Mouse (Mus musculus): ENCODE data around the gene Mndal. TPM values are rescaled to one million over a fixed set of nuclear protein-coding genes. Genes with fewer than 3 reads are reported as not detected.
"Not testable (repeated sequence)": the region's sequence is repeated elsewhere in the genome, so short reads cannot be mapped to it uniquely, and the experiment has no call there.

The Mndal gene
- polyA plus RNA-seq (2012; rRNA removed): 12.3 and 14.5 TPM in 2 replicates

GRCm38 (mm10) chr1:173941924-173942779, at the start of gene Mndal, which contains the start of gene Ifi203:
Gene Mndal (minus strand): TSS chr1:173942491.
Gene Ifi203 (minus strand): TSS chr1:173942672.
- not testable (repeated sequence) for H3K4me1 ChIP-seq (replicated peaks; ENCODE audit: control insufficient read depth, insufficient read depth, low read length); H3K27me3 ChIP-seq (ENCODE audit: control insufficient read depth, insufficient read depth, low read length); DNase-seq; H3K36me3 ChIP-seq (ENCODE audit: control insufficient read depth, insufficient read depth, low read length)
- Histone ChIP-seq H3K4me3 (ENCODE audit: control insufficient read depth, insufficient read depth, low read length) (peak within 1 kb of the TSS; percentile 18), H3K27ac (ENCODE audit: control insufficient read depth, insufficient read depth, low read length) (peak within 1 kb of the TSS; percentile 80)
- WGBS: 2% methylated on average over 3 of the region's 3 CpGs

DNA sequence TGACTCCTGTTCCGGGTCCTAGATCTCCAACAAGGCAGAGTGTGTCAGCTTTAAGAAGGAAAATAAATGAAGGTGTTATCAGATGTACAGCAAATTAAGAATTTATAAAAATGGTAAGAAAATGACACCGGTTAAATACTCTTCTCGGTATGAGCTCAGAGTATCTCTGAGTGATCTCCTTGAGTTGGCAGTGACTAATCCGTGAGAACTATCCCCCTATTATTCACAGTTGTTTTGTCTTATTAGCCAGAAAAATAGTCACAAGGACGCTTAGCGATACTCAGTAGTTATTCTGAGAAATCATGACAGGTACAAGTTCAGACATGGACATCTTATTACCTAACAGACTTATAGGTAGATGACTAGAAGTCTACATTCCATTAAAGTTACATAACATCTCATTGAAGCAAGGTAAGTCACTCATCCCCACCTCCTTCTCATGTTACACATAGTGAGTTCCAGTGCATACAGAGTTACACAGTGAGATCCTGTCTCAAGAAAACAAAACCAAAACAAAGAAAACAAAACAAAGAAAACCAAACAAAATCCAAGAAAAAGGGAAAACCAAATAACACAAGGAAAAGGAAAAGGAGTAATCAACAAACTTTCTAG, 40.5 kb upstream of the Mndal start, which contains the start of gene Ifi202b:
Ifi202b (minus strand) TSS at position 51 of the 612 bp plus-strand sequence.
- H3K4me3 ChIP-seq (ENCODE audit: control insufficient read depth, insufficient read depth, low read length); DNase-seq; H3K4me1 ChIP-seq (replicated peaks; ENCODE audit: control insufficient read depth, insufficient read depth, low read length); H3K27me3 ChIP-seq (ENCODE audit: control insufficient read depth, insufficient read depth, low read length); H3K27ac ChIP-seq (ENCODE audit: control insufficient read depth, insufficient read depth, low read length); H3K36me3 ChIP-seq (ENCODE audit: control insufficient read depth, insufficient read depth, low read length): not testable (repeated sequence)
- WGBS: 95% methylated on average over 6 of the region's 6 CpGs

- not testable (repeated sequence) for H3K4me3 ChIP-seq (ENCODE audit: control insufficient read depth, insufficient read depth, low read length); H3K27ac ChIP-seq (ENCODE audit: control insufficient read depth, insufficient read depth, low read length); H3K27me3 ChIP-seq (ENCODE audit: control insufficient read depth, insufficient read depth, low read length); H3K36me3 ChIP-seq (ENCODE audit: control insufficient read depth, insufficient read depth, low read length); H3K4me1 ChIP-seq (replicated peaks; ENCODE audit: control insufficient read depth, insufficient read depth, low read length); DNase-seq
- WGBS: 93% methylated on average over 3 of the region's 3 CpGs
Measured at GRCm38 (mm10) chr1:173981038-173981437, 38.7 kb upstream of the Mndal start.

GRCm38 (mm10) chr1:173977622-173978021, 35.3 kb upstream of the Mndal start:
- Histone ChIP-seq H3K27me3 (ENCODE audit: control insufficient read depth, insufficient read depth, low read length) (no peaks in the 10 kb centered on the region), H3K4me3 (ENCODE audit: control insufficient read depth, insufficient read depth, low read length) (no peak overlapping the region), H3K27ac (ENCODE audit: control insufficient read depth, insufficient read depth, low read length) (no peak overlapping the region), H3K4me1 (replicated peaks; ENCODE audit: control insufficient read depth, insufficient read depth, low read length) (no peaks in the 10 kb centered on the region), H3K36me3 (ENCODE audit: control insufficient read depth, insufficient read depth, low read length) (no peaks in the 10 kb centered on the region)
- DNase-seq: no peak
- no peak for TF ChIP-seq CTCF (IDR thresholded peaks at IDR 0.05; ENCODE audit: borderline replicate concordance, control insufficient read depth, extremely low read depth, insufficient read depth, low read length, poor library complexity)
- no peak for TF ChIP-seq POLR2A (IDR thresholded peaks at IDR 0.05; ENCODE audit: control insufficient read depth, extremely low read depth, insufficient read depth, low read length, poor library complexity)

DNA sequence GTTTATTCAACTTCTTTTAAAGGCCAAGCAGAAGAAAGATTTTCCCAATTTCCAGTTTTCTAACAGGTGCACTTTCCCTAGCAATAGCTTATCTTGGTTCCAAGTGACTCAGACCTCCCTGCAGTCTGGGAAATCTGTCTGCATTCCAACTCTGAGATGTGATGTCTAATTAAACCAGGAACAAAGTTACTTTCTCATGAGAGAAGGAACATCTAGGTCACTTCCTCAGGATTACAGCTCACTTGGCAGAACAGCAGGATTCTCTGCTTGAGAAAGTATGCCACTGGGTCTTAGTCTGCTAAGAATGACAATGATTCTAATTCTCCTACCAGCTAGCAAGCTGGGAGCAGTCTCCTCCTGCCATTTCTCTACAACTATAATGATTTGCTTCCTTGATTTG, 30.8 kb upstream of the Mndal start:
- DNase-seq: no peak
- TF ChIP-seq POLR2A (IDR thresholded peaks at IDR 0.05; ENCODE audit: control insufficient read depth, extremely low read depth, insufficient read depth, low read length, poor library complexity) (no peak), CTCF (IDR thresholded peaks at IDR 0.05; ENCODE audit: borderline replicate concordance, control insufficient read depth, extremely low read depth, insufficient read depth, low read length, poor library complexity) (no peak)

GRCm38 (mm10) chr1:173961491-173961890, 19.2 kb upstream of the Mndal start:
- H3K27me3 ChIP-seq (ENCODE audit: control insufficient read depth, insufficient read depth, low read length); H3K4me1 ChIP-seq (replicated peaks; ENCODE audit: control insufficient read depth, insufficient read depth, low read length); DNase-seq; H3K36me3 ChIP-seq (ENCODE audit: control insufficient read depth, insufficient read depth, low read length); H3K27ac ChIP-seq (ENCODE audit: control insufficient read depth, insufficient read depth, low read length); H3K4me3 ChIP-seq (ENCODE audit: control insufficient read depth, insufficient read depth, low read length): not testable (repeated sequence)
- 84% methylated on average over 1 of the region's 1 CpGs for WGBS

More for the DNA sequence above, 30.8 kb upstream of the Mndal start:
- no peaks in the 10 kb centered on the region for H3K36me3 ChIP-seq (ENCODE audit: control insufficient read depth, insufficient read depth, low read length)
- H3K4me3 ChIP-seq (ENCODE audit: control insufficient read depth, insufficient read depth, low read length): no peak overlapping the region
- no peaks in the 10 kb centered on the region for H3K4me1 ChIP-seq (replicated peaks; ENCODE audit: control insufficient read depth, insufficient read depth, low read length)
- no peak overlapping the region for H3K27ac ChIP-seq (ENCODE audit: control insufficient read depth, insufficient read depth, low read length)
- H3K27me3 ChIP-seq (ENCODE audit: control insufficient read depth, insufficient read depth, low read length): no peaks in the 10 kb centered on the region

DNA sequence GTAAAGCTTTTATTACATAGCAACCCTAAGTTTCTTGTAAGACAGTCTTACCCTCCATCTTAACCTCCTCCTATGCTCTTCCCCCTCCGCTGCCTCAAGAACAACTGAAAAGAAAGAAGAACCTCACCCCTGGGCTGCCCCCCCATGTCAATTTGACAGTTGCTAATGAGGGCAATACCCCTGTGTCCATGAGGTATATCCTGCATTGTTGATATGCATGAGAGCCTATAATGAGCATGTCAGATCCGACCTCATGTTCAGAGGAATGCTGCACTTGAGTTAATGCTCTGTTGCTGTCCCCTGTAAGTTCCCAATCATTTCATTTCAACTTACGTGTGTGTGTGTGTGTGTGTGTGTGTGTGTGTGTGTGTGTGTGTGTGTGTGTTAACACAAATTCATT, 17.7 kb upstream of the Mndal start:
- WGBS: 97% methylated on average over 3 of the region's 3 CpGs
- H3K4me3 ChIP-seq (ENCODE audit: control insufficient read depth, insufficient read depth, low read length); H3K27me3 ChIP-seq (ENCODE audit: control insufficient read depth, insufficient read depth, low read length); H3K4me1 ChIP-seq (replicated peaks; ENCODE audit: control insufficient read depth, insufficient read depth, low read length); H3K36me3 ChIP-seq (ENCODE audit: control insufficient read depth, insufficient read depth, low read length); H3K27ac ChIP-seq (ENCODE audit: control insufficient read depth, insufficient read depth, low read length); DNase-seq: not testable (repeated sequence)

GRCm38 (mm10) chr1:173955839-173956527, 13.7 kb upstream of the Mndal start:
- not testable (repeated sequence) for H3K27ac ChIP-seq (ENCODE audit: control insufficient read depth, insufficient read depth, low read length); DNase-seq; H3K27me3 ChIP-seq (ENCODE audit: control insufficient read depth, insufficient read depth, low read length); H3K36me3 ChIP-seq (ENCODE audit: control insufficient read depth, insufficient read depth, low read length); H3K4me3 ChIP-seq (ENCODE audit: control insufficient read depth, insufficient read depth, low read length); H3K4me1 ChIP-seq (replicated peaks; ENCODE audit: control insufficient read depth, insufficient read depth, low read length)
- WGBS: 90% methylated on average over 3 of the region's 3 CpGs
